Mouse (Mus musculus) liver, embryonic 14.5 days (tissue): ENCODE data around the gene Rhbdf2. TPM values are rescaled to one million over a fixed set of nuclear protein-coding genes. Genes with fewer than 3 reads are reported as not detected.

Experiments
- ATAC-seq: fragments of 200-750 bp; cut with Nextera tagmentation; 2 replicates; pipeline ENCODE4 v1.8.0; 2017; ENCODE audit warnings: moderate number of reproducible peaks, mild to moderate bottlenecking, moderate library complexity; ENCODE audit not compliant: insufficient read depth
- DNase-seq, 3 experiments: peaks; one replicate each; pipeline ENCODE4 v3.0.0-alpha.2; 2012 to 2013; ENCODE audit warnings: low read depth in 3 of 3, low spot score in 3 of 3
- H3K27ac ChIP-seq: fragments of 300-500 bp; sonication (generic); 2 replicates; pipeline ENCODE4 v1.5.1; 2014; ENCODE audit warnings: moderate library complexity, mild to moderate bottlenecking, control low read depth, inconsistent platforms
- H3K27me3 ChIP-seq: fragments of 300-500 bp; sonication (generic); 2 replicates; pipeline ENCODE4 v1.6.1; 2014; ENCODE audit warnings: mild to moderate bottlenecking, low read length, moderate library complexity; ENCODE audit not compliant: control insufficient read depth, insufficient read depth
- H3K36me3 ChIP-seq: fragments of 300-500 bp; sonication (generic); replicated peaks from 2 replicates; pipeline ENCODE4 v1.6.1; 2014; ENCODE audit warnings: low read depth; ENCODE audit not compliant: control insufficient read depth, insufficient read depth
- H3K4me1 ChIP-seq, 2 experiments: fragments of 200-500 bp in 1 of 2; fragments of 300-500 bp in 1 of 2; sonication (generic) in 1 of 2; replicated peaks; 2 replicates each; pipeline ENCODE4 v1.6.1; 2012 to 2014; ENCODE audit warnings: antibody characterized with exemption in 1 of 2, inconsistent platforms in 1 of 2, low read length in 1 of 2; ENCODE audit not compliant: control insufficient read depth in 2 of 2, insufficient read depth in 2 of 2
- H3K4me2 ChIP-seq: fragments of 300-500 bp; sonication (generic); 2 replicates; pipeline ENCODE4 v1.6.1; 2014; ENCODE audit warnings: low read depth, mild to moderate bottlenecking, control low read depth, moderate library complexity
- H3K4me3 ChIP-seq, 2 experiments: fragments of 200-500 bp in 1 of 2; fragments of 300-500 bp in 1 of 2; sonication (generic) in 1 of 2; 2 replicates each; pipeline ENCODE4 v1.5.1; 2012 to 2014; ENCODE audit warnings: low read depth in 2 of 2, low read length in 2 of 2, mild to moderate bottlenecking in 2 of 2, control low read depth in 1 of 2, inconsistent platforms in 1 of 2, moderate library complexity in 1 of 2; ENCODE audit not compliant: insufficient read depth in 1 of 2
- H3K9ac ChIP-seq: fragments of 300-500 bp; sonication (generic); replicated peaks from 2 replicates; pipeline ENCODE4 v1.6.1; 2014; ENCODE audit warnings: mild to moderate bottlenecking, control low read depth, moderate library complexity
- H3K9me3 ChIP-seq: fragments of 300-500 bp; sonication (generic); 2 replicates; pipeline ENCODE4 v1.6.1; 2016; ENCODE audit warnings: low read length, mixed read lengths; ENCODE audit not compliant: control insufficient read depth
- CTCF ChIP-seq: IDR thresholded peaks from 2 replicates; pipeline ENCODE4 v1.5.1; 2016; ENCODE audit warnings: antibody characterized with exemption, low read depth, control low read depth
- EP300 ChIP-seq: IDR thresholded peaks from 2 replicates; pipeline ENCODE4 v1.6.1; 2016; ENCODE audit warnings: antibody characterized with exemption, low read depth
- WGBS: fragments of 180-500 bp; shearing (Covaris S2); extraction: QIAGEN DNeasy Blood & Tissue Kit; methylation state at CpG from one replicate; pipeline ENCODE4 v1.1.7; 2014; ENCODE audit not compliant: insufficient replicate concordance; 5-methylcytosine and 5-hydroxymethylcytosine counted together
- polyA plus RNA-seq, 2 experiments: library from polyadenylated mRNA; depleted of rRNA in 1 of 2; stranded (reverse) in 1 of 2; unstranded in 1 of 2; fragments of >200 nt; fragmentation: Nextera tagmentation in 1 of 2; extraction: Ambion mirVana in 1 of 2; gene quantifications; 2 replicates each; pipeline versions ENCODE4 v1.2.1 to v1.2.3; 2012 to 2014

Rhbdf2 gene
- polyA plus RNA-seq, 2 experiments: 3.8 to 8.3 TPM

DNA sequence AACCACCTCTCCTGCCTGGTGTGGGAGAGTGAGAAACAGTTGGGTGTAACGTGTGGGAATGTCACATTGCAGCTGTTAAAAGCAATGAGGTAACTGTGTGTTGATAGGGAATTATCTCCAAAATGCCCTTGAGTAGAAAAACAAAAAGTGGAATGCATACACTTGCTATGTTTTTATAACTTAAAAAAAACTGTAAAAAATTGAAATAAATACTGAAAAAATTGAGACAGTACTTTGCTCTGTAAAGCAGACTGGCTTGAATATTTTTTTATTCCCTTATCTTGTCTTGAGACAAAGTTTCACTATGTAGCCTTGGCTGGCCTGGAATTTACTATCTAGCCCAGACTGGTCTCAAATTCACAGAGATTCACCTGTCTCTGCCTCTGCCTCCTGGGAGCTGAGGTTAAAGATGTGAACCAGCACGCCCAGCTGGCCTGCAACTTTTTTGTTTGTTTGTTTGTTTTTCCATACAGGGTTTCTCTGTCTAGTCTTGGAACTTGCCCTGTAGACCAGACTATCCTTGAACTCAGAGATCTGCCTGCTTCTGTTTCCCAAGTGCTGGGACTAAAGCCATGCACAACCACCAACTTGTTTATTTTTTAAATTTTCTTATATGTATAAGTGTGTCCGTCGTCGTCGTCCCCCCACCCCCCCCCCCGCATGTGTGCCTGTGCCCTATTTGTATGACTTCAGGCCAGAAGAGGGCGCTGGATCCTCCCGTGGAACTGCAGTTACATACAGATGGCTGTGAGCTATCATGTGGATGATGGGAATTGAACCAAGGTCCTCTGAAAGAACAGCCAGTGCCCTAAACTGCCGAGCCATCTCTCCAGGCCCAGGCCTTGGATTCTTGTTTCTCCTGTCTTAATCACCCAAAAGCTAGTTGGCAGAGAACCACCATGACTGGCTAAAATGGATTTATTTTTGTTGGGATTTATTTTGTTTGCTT lies 527 bp upstream of the Rhbdf2 start:
- ATAC-seq: no peak
- DNase-seq: no peak
- Histone ChIP-seq H3K27ac (no peak overlapping the region), H3K4me2 (no peak overlapping the region), H3K9me3 (no peaks in the 10 kb centered on the region), H3K4me3 (no peak overlapping the region), H3K36me3 (no peaks in the 10 kb centered on the region), H3K9ac (no peak overlapping the region), H3K4me1 (peaks cover 22 to 28% of the 10 kb centered on the region in 2 experiments), H3K27me3 (no peaks in the 10 kb centered on the region)
- 18% methylated on average over 10 of the region's 10 CpGs for WGBS
- peak; percentile 70 for TF ChIP-seq CTCF
- no peak for TF ChIP-seq EP300

- peaks cover 42 to 48% of the 10 kb centered on the region in 2 experiments for H3K4me1 ChIP-seq
- H3K9me3 ChIP-seq: no peaks in the 10 kb centered on the region
- peak; percentile 22 for ATAC-seq
- no peak overlapping the region; a peak in 1 of 4 replicates for H3K4me3 ChIP-seq
- peak overlapping the region; percentile 84 for H3K4me2 ChIP-seq
- no peaks in the 10 kb centered on the region for H3K36me3 ChIP-seq
- DNase-seq: peak in 2 of 3 experiments; percentile 57 to 71
- H3K27ac ChIP-seq: peak overlapping the region; percentile 77
- H3K27me3 ChIP-seq: no peaks in the 10 kb centered on the region
- H3K9ac ChIP-seq: peak overlapping the region; percentile 28; the same call in 1 of the 2 replicates
- WGBS: 37% methylated on average over 17 of the region's 17 CpGs
- TF ChIP-seq CTCF (peak; percentile 95), EP300 (no peak)
Measured at GRCm38 (mm10) chr11:116625081-116626000, 1.5 kb downstream of the Rhbdf2 start.

- Histone ChIP-seq H3K4me2 (peak overlapping the region; percentile 84), H3K9ac (peak overlapping the region; percentile 98), H3K27me3 (no peaks in the 10 kb centered on the region), H3K4me1 (peaks cover 51 to 58% of the 10 kb centered on the region in 2 experiments), H3K9me3 (no peaks in the 10 kb centered on the region), H3K27ac (peak overlapping the region; percentile 77), H3K36me3 (no peaks in the 10 kb centered on the region), H3K4me3 (peak overlapping the region; percentile 83 to 97)
- ATAC-seq: peak; percentile 75
- WGBS: 10% methylated on average over 42 of the region's 42 CpGs
- TF ChIP-seq EP300: no peak
- no peak for TF ChIP-seq CTCF
- peak; percentile 69 to 81 (median 73) for DNase-seq
Measured at GRCm38 (mm10) chr11:116624131-116624832, 2.5 kb downstream of the Rhbdf2 start.

- peak overlapping the region; percentile 83 to 97 for H3K4me3 ChIP-seq
- peak overlapping the region; percentile 98 for H3K9ac ChIP-seq
- peaks cover 58 to 66% of the 10 kb centered on the region in 2 experiments for H3K4me1 ChIP-seq
- no peaks in the 10 kb centered on the region for H3K36me3 ChIP-seq
- no peaks in the 10 kb centered on the region for H3K27me3 ChIP-seq
- peak overlapping the region; percentile 73 for H3K27ac ChIP-seq
- peak overlapping the region; percentile 84 for H3K4me2 ChIP-seq
- DNase-seq (no peak), ATAC-seq (peak; percentile 12; the same call in 1 of the 2 replicates)
- no peaks in the 10 kb centered on the region for H3K9me3 ChIP-seq
- 5% methylated on average over 40 of the region's 40 CpGs for WGBS
- TF ChIP-seq EP300: no peak
- 0 out of 2 replicates have a peak, but pooled peaks have one; percentile 7 for TF ChIP-seq CTCF
Measured at GRCm38 (mm10) chr11:116623281-116624124, 3.3 kb downstream of the Rhbdf2 start.
